Mouse (Mus musculus) olfactory bulb, adult 2 months (tissue): ENCODE data around the gene Otof.

Source experiments
- CTCF ChIP-seq: fragments of 200-500 bp; IDR thresholded peaks from 2 replicates; pipeline ENCODE4 v1.5.1; 2012; ENCODE audit warnings: low read depth, mild to moderate bottlenecking, low read length, moderate library complexity; ENCODE audit not compliant: insufficient read depth
- POLR2A ChIP-seq: fragments of 200-500 bp; IDR thresholded peaks from 2 replicates; pipeline ENCODE4 v1.6.1; 2012; ENCODE audit warnings: mild to moderate bottlenecking, low read depth, low read length, moderate library complexity; ENCODE audit not compliant: insufficient read depth

DNA sequence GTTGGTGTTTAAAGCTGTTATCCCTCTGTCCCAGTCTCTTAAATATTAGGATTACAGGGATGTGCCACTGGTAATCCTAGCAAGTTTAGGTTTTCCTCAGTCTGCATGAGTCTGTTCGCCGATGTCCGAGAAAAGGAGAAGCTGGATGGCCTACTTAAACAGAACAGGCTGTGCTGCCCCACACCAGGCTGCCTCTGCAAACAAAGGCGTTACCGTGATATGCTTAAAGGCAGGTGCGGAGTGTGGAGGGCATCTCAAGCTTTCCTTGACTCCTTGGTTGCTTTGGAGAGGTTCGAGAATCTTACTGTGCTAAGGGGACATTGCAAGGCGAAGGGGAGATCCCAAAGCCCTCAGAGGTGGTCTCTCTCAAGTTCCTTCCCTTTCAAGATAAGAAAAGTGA lies 35.1 kb upstream of the Otof start:
- no peak for TF ChIP-seq CTCF
- no peak for TF ChIP-seq POLR2A
